Mouse (Mus musculus) hindbrain, postnatal 0 days (tissue): ENCODE data around the gene Cmss1. TPM values are rescaled to one million over a fixed set of nuclear protein-coding genes. Genes with fewer than 3 reads are reported as not detected.

Source experiments
- ATAC-seq: fragments of 200-750 bp; cut with Nextera tagmentation; 2 replicates; pipeline ENCODE4 v1.8.0; 2017; ENCODE audit warnings: mild to moderate bottlenecking, moderate TSS enrichment, moderate library complexity
- DNase-seq: peaks from one replicate; pipeline ENCODE4 v3.0.0-alpha.2; 2015; ENCODE audit warnings: low spot score
- H3K27ac ChIP-seq: fragments of 300-500 bp; sonication (generic); 2 replicates; pipeline ENCODE4 v1.5.1; 2014; ENCODE audit warnings: mild to moderate bottlenecking
- H3K27me3 ChIP-seq: fragments of 300-500 bp; sonication (generic); 2 replicates; pipeline ENCODE4 v1.6.1; 2014; ENCODE audit warnings: low read length, mixed read lengths; ENCODE audit not compliant: insufficient read depth
- H3K36me3 ChIP-seq: fragments of 300-500 bp; sonication (generic); 2 replicates; pipeline ENCODE4 v1.6.1; 2014; ENCODE audit warnings: low read length, mixed read lengths; ENCODE audit not compliant: insufficient read depth
- H3K4me1 ChIP-seq: fragments of 300-500 bp; sonication (generic); 2 replicates; pipeline ENCODE4 v1.6.1; 2014; ENCODE audit warnings: antibody characterized with exemption, low read length, mixed read lengths; ENCODE audit not compliant: insufficient read depth
- H3K4me2 ChIP-seq: fragments of 300-500 bp; sonication (generic); 2 replicates; pipeline ENCODE4 v1.6.1; 2014; ENCODE audit warnings: low read depth, mild to moderate bottlenecking, low read length, moderate library complexity, mixed read lengths
- H3K4me3 ChIP-seq: fragments of 300-500 bp; sonication (generic); 2 replicates; pipeline ENCODE4 v1.5.1; 2014; ENCODE audit warnings: low read length
- H3K9ac ChIP-seq: fragments of 300-500 bp; sonication (generic); replicated peaks from 2 replicates; pipeline ENCODE4 v1.6.1; 2014; ENCODE audit warnings: mild to moderate bottlenecking, low read length, moderate library complexity, mixed read lengths
- H3K9me3 ChIP-seq: fragments of 300-500 bp; sonication (generic); 2 replicates; pipeline ENCODE4 v1.6.1; 2016; ENCODE audit warnings: low read length, mixed read lengths
- CTCF ChIP-seq: IDR thresholded peaks from 2 replicates; pipeline ENCODE4 v1.5.1; 2016; ENCODE audit warnings: antibody characterized with exemption, control low read depth, low read depth
- WGBS: fragments of 180-500 bp; shearing (Covaris S2); extraction: QIAGEN DNeasy Blood & Tissue Kit; methylation state at CpG from one replicate; pipeline ENCODE4 v1.1.7; 2014; 5-methylcytosine and 5-hydroxymethylcytosine counted together
- polyA plus RNA-seq: library from polyadenylated mRNA; unstranded; fragments of >200 nt; fragmentation: Nextera tagmentation; extraction: Ambion mirVana; gene quantifications from 2 replicates; pipeline ENCODE4 v1.2.1, GENCODE M21; 2015
- total RNA-seq: library from RNA; depleted of rRNA; stranded (reverse); fragments of >200 nt; gene quantifications from 2 replicates; pipeline ENCODE4 v1.2.3, GENCODE M21; 2014

Gene Cmss1
- total and polyA plus RNA-seq, 2 experiments from 2014 or later = 8.6 to 42.5 TPM

DNA sequence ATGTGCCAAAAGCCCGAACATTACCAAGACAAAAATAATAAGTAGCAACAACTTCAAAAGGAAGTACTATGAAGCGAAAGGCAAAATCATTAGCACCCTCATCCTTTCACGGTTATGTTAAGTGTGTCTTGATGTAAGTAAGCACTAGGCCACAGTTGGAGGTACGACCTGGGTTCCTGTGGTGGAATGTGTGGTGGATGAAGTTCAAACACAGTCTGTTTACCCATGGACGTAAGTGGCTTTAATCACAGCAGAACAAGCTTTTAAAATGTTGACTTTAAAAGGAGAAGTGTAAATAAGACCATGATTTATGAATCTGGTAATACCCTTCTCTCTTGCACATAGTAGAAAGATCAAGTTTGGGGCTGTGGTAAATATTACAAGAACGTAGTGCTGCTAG is 100.5 kb downstream of the Cmss1 start:
- WGBS = 93% methylated on average over 6 of the region's 6 CpGs
- H3K9me3 ChIP-seq = no peaks in the 10 kb centered on the region
- no peaks in the 10 kb centered on the region for H3K36me3 ChIP-seq
- no peak overlapping the region for H3K4me3 ChIP-seq
- ATAC-seq (no peak), DNase-seq (no peak)
- no peak overlapping the region for H3K27ac ChIP-seq
- H3K9ac ChIP-seq = no peak overlapping the region
- H3K4me1 ChIP-seq = no peaks in the 10 kb centered on the region
- H3K27me3 ChIP-seq = no peaks in the 10 kb centered on the region
- no peak overlapping the region for H3K4me2 ChIP-seq
- no peak for TF ChIP-seq CTCF

DNA sequence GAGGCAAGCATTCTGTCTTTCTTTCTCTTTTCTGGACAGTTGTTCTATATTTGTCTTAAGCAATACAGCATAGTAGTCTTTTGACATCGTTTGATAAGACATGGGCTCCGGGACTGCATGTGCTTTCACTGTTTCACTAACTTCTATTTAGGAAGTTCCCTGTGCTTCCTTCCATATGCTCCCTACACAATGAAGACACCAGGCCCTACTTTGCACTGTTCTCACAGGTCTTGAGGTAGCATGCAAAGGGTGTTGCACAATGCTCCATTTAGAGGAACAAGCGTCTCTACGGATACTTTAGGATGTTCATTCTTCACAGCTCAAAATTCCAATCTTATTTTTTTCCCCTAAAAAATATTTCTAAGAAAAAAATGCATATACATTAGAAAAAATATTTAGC is 101.9 kb downstream of the Cmss1 start:
- H3K27me3 ChIP-seq = no peaks in the 10 kb centered on the region
- no peak overlapping the region for H3K27ac ChIP-seq
- TF ChIP-seq CTCF = no peak
- H3K36me3 ChIP-seq = no peaks in the 10 kb centered on the region
- no peak overlapping the region for H3K9ac ChIP-seq
- no peak overlapping the region for H3K4me2 ChIP-seq
- no peaks in the 10 kb centered on the region for H3K9me3 ChIP-seq
- H3K4me3 ChIP-seq = no peak overlapping the region
- ATAC-seq (no peak), DNase-seq (no peak)
- no peaks in the 10 kb centered on the region for H3K4me1 ChIP-seq
- 89% methylated on average over 4 of the region's 4 CpGs for WGBS

DNA sequence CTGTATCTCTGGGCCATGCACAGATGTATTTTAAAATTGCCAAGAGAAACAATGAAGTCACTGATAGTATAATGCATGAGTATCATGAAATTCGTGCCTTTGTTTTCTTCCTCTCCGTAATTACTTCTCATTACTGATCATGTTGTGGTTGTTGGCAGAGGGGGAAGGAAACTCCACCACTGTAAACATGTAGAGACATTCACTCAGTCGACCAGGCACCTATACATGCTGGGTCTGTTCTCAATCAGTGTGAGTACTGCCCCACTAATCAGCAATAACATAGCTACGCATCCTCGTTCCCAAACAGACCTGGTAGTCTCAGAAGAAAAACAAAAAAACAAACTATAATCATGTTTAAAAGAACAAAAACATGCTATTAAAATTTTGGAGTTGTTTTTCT is 103.9 kb downstream of the Cmss1 start:
- Histone ChIP-seq H3K36me3 (no peaks in the 10 kb centered on the region), H3K4me1 (no peaks in the 10 kb centered on the region), H3K4me2 (no peak overlapping the region), H3K9ac (no peak overlapping the region), H3K27me3 (no peaks in the 10 kb centered on the region), H3K27ac (no peak overlapping the region), H3K9me3 (no peaks in the 10 kb centered on the region), H3K4me3 (no peak overlapping the region)
- no peak for DNase-seq
- WGBS = 79% methylated on average over 5 of the region's 5 CpGs
- no peak for ATAC-seq
- TF ChIP-seq CTCF = no peak

DNA sequence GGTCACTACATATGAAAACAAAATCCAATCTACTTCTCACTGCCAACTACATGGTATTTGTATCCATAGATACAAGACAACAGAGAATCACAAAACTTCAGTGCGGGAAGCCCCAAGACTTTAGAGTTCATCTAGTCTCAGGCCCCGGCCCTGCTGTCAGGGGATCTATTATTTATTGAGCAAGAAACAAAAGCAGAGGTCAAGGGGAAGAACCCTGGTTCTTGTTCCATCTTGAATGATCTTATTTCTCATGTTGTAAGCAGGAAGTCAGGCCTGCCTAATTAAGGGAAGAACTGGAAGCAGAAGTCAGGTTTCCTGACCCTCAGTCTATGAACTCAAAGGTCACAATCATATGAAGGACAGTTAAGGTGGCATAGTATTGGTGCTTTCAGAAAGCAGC is 104.4 kb downstream of the Cmss1 start:
- 32% methylated on average over 2 of the region's 2 CpGs for WGBS
- no peaks in the 10 kb centered on the region for H3K4me1 ChIP-seq
- H3K27me3 ChIP-seq = no peaks in the 10 kb centered on the region
- H3K9ac ChIP-seq = no peak overlapping the region
- no peak overlapping the region for H3K27ac ChIP-seq
- H3K4me3 ChIP-seq = no peak overlapping the region
- no peak for TF ChIP-seq CTCF
- no peak for DNase-seq
- no peak for ATAC-seq
- no peak overlapping the region for H3K4me2 ChIP-seq
- H3K9me3 ChIP-seq = no peaks in the 10 kb centered on the region
- H3K36me3 ChIP-seq = no peaks in the 10 kb centered on the region

DNA sequence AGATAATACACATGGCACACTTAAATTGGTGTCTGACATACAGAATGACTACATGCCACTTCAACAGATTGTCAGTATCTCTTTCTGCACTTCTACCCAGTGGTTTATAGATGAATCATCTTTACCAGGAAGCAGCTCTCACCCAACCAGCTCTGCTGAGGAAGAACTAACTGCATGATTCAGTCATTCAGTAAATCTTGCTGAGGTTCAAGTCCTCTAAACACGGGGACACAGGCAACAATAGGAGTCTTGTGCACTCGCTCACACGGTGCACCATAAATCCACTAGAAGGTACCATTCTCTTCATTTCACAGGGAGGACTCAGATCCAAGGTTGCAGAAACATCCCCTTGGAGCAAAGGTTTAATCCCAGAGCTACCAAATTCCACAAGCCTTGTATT is 105.8 kb downstream of the Cmss1 start:
- Histone ChIP-seq H3K27ac (no peak overlapping the region), H3K9ac (no peak overlapping the region), H3K4me2 (no peak overlapping the region), H3K27me3 (no peaks in the 10 kb centered on the region), H3K36me3 (no peaks in the 10 kb centered on the region), H3K4me1 (no peaks in the 10 kb centered on the region; the same call in 1 of the 2 replicates), H3K9me3 (no peaks in the 10 kb centered on the region), H3K4me3 (no peak overlapping the region)
- no peak for TF ChIP-seq CTCF
- DNase-seq (no peak), ATAC-seq (no peak)
- WGBS = 70% methylated on average over 3 of the region's 3 CpGs

DNA sequence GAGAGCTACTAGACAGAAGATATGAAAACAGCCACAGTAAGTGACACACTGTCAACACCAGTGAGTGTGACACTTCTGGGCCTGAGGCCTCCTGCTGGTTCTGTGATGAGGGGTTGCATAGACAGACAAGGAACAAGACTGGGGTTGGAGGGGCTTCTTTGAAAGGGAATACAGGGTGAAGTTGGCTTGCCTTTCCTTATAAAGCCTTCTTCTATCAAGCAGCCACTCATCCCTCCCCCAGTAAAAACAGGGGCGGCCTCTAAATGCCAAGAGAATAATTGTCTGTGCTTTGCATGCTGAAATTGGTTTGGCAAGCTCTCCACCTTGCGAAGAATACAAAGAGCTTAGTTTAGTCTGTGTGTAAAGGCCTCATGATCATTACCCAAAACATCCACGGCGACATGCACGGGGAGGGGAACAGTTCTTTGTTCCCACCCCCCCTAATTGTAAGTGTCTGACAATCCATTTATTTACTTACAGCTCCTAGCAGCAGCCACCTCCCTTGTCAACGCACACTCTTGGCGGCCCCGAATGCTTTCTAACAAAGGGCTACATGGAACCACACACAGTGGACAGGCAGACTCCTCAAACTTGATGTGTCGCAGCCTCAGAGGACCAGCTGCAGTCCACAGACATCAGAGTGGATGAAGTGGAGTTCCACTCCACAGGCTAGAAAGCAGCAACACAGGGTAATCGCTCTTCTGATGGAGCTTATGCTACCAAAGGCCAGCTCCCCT is 110.1 kb downstream of the Cmss1 start:
- H3K9ac ChIP-seq = no peak overlapping the region
- H3K4me3 ChIP-seq = no peak overlapping the region
- TF ChIP-seq CTCF = no peak
- H3K4me1 ChIP-seq = no peaks in the 10 kb centered on the region; the same call in 1 of the 2 replicates
- no peaks in the 10 kb centered on the region for H3K36me3 ChIP-seq
- H3K4me2 ChIP-seq = no peak overlapping the region
- H3K27ac ChIP-seq = no peak overlapping the region
- DNase-seq (peak; percentile 74), ATAC-seq (peak; percentile 91)
- no peaks in the 10 kb centered on the region for H3K9me3 ChIP-seq
- WGBS = 34% methylated on average over 10 of the region's 10 CpGs
- no peaks in the 10 kb centered on the region for H3K27me3 ChIP-seq

DNA sequence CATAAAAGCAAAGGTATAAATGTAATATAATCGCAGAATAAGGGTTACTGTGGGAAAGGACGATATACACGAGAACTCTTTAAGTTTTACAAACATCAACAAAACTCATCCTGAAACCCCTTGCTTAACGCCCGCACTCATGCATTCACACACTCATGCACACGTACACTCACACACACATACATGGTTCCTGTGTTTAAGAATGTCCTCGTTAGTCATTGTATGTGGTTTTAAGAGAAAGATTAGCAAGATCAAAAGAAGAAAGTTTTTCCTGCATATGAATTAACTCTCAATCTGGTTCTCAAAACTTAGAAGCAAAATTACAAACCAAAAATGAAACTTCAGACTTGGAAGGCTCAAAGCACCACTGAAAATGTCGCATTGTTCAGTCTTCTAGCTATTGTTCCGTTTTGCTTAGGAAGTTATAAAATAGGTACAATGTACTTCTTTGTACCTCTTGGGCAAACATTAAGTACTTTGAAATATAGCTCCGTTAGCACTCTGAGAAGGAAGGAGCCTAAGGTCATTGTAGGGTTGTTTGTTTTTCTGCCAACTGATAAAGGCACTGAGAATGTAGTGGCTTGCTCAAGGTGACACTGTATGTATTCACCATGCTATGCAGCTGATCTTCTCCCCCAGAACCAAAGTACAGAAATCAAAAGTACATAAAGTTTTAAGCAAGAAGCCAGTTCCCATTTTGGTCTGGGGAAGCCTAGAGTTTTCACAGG is 111.0 kb downstream of the Cmss1 start:
- no peak for TF ChIP-seq CTCF
- Histone ChIP-seq H3K9me3 (no peaks in the 10 kb centered on the region), H3K4me2 (no peak overlapping the region), H3K36me3 (no peaks in the 10 kb centered on the region), H3K27ac (no peak overlapping the region), H3K9ac (no peak overlapping the region), H3K4me3 (no peak overlapping the region), H3K4me1 (no peaks in the 10 kb centered on the region; the same call in 1 of the 2 replicates), H3K27me3 (no peaks in the 10 kb centered on the region)
- ATAC-seq (no peak), DNase-seq (no peak)
- WGBS = 88% methylated on average over 10 of the region's 10 CpGs
